Mouse (Mus musculus): Measurements from ENCODE around the gene Col1a1.

Col1a1 gene

DNA sequence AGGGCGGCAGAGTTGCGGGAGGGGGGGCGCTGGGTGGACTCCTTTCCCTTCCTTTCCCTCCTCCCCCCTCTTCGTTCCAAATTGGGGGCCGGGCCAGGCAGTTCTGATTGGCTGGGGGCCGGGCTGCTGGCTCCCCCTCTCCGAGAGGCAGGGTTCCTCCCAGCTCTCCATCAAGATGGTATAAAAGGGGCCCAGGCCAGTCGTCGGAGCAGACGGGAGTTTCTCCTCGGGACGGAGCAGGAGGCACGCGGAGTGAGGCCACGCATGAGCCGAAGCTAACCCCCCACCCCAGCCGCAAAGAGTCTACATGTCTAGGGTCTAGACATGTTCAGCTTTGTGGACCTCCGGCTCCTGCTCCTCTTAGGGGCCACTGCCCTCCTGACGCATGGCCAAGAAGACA lies at the start of gene Col1a1:
Col1a1 (plus strand) TSS at position 180 of the 400 bp plus-strand sequence.
- DNase-seq (ENCODE audit: low spot score), result peak; percentile 68

DNA sequence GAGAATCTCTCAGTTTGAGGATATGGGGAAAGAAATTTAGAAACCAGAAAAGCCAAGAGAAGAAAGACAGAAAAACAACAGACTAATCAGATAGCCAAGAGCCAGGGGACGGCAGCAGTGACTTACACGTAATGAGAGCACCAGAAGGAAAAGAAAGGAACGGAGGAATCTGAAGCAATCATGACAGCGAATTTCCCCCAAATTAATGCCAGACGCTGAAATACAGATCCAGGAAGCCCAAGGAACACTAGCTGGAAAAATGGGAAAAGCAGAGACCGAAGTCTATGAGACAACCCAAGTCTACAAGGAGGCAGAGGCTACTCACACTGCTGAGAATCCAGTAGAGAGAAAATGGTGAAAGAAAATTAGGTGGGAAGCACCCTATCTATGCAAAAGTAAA lies 44.9 kb upstream of the Col1a1 start:
- DNase-seq (ENCODE audit: low spot score), result no peak

DNA sequence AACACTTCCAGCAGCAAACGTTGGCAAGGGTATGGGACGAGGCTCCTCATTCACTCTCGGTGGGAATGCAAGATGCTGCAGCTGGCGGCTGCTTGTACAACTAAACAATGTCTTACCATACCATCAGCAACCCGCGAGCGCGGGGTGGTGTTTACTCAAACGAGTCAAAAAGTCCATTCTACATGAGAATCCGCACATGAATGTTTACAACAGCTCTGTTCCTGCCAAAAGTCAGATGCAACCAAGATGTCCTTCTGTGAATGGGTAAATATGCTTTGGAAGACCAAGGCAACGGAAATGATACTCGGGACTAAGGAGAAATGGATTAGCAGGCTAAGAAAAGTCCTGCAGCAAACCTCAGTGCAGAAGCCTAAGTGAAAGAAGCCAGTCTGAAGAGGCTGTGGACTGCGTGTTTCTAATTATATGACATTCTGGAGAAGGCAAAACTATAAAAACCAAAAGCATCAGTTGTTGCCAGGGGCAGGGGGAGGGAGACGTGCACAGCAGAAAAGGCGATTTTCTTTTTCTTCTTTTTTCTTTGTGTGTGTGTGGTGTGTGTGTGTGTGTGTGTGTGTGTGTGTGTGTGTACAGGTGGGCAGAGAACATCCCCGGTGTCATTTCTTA lies 39.2 kb upstream of the Col1a1 start:
- DNase-seq (ENCODE audit: low spot score), result no peak

DNA sequence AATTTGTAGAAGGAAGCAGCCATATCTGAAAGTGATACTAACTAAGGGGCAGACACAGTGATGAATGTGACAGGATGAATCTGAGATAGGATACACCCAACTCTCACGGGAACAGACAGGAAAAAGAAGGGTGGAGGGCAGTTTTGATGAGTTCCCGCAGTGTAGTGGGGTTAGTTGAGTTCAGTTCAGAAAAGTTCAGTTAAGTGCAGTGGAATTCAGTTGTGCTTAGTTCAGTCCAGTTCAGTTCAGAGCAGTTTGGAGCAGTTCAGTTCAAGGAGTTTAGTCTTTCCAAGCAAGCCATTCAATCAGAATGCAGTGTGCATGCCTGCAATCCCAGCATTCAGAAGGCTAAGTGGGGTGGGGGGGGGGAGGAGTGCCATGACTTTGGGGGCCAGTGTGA lies 34.8 kb upstream of the Col1a1 start:
- no peak for DNase-seq (ENCODE audit: low spot score)

DNA sequence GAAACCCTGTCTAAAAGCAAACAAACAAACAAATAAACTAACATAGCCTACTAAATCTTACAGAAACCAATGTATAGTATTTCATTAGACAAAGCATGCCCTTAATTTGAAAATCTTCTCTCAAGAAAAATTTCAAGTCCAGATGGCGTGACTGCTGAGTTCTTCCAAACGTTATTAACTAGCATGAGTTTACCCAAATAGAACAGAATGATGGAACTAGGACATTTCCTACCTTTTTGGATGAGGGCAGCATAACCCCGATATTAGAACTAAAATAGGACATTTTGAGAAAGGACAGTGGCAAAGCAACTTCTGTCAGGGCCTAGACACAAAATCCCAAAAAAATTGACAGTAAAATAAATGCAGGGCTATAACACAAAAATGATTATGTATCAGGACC lies 31.7 kb upstream of the Col1a1 start:
- no peak for DNase-seq (ENCODE audit: low spot score)

DNA sequence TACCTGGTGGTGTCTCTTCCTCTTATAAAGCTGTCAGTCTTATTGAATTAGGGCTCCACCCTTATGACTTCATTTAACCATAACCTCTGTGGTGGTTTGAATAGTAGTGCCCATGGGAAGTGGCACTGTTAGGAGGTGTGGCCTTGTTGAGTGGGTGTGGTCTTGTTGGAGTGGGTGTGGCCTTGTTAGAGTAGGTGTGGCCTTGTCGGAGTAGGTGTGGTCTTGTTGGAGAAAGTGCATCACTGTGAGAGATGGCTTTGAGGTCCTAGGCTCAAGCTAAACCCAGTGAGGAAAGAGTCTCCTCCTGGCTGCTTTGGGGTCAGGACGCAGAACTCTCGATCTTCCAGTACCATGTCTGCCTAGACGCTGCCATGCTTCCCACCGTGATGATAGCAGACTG lies 25.1 kb upstream of the Col1a1 start:
- no peak for DNase-seq (ENCODE audit: low spot score)

DNA sequence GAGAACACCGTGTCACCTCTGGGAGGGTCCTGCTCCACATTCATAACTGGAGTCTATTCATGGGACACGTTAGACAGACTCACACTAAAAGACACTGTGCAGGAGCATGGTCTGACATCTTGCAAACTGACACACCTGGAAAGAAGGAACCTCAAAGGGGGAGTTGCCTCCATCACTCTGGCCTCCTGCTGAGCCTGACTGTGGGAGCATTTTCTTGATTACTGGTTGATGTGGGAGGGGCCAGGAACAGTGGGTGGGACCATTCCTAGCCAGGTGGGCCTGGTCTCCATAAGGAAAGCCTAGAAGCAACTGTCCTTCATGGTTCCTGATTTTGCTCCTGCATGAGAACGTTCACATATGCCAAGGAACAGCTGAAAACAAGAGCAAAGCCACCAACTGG lies 23.5 kb upstream of the Col1a1 start:
- no peak for DNase-seq (ENCODE audit: low spot score)

DNA sequence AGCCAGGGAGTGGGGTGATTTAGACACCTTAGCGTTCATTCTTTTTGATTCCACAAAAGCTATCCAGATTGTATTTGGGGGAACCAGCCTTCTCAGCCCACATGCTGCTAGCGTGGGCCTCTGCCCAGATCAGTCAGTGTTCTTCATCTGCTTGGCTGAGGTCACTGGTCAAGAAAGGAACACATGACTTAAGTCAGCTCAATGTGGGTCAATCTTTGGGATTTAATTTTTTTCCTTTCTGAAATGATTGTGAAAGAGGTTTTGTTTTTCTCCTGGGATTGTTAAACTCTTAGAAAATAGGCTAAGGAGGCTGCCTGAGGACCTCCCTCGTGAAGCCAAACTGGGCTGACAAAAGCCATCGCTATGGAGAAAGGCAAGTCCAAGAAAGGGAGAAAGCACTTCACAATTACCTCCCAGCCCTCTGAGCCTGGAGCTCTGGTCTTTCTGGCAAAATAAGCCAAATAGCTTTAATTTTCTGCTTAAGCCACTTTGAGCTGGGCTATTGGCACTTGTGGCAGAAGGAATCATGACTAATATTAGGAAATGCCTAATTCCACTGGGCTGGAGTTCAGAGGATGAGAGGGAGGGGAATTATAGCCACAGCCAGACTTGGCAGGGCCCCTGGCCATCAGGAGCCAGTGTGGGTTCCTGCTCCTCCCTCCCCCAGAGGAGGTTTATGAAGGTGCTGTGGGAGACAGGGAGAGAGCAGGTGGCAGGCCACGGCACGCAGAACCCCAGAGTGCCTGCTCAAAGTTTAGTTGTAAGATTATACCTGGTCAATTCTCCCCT lies 22.5 kb upstream of the Col1a1 start:
- no peak for DNase-seq (ENCODE audit: low spot score)

DNA sequence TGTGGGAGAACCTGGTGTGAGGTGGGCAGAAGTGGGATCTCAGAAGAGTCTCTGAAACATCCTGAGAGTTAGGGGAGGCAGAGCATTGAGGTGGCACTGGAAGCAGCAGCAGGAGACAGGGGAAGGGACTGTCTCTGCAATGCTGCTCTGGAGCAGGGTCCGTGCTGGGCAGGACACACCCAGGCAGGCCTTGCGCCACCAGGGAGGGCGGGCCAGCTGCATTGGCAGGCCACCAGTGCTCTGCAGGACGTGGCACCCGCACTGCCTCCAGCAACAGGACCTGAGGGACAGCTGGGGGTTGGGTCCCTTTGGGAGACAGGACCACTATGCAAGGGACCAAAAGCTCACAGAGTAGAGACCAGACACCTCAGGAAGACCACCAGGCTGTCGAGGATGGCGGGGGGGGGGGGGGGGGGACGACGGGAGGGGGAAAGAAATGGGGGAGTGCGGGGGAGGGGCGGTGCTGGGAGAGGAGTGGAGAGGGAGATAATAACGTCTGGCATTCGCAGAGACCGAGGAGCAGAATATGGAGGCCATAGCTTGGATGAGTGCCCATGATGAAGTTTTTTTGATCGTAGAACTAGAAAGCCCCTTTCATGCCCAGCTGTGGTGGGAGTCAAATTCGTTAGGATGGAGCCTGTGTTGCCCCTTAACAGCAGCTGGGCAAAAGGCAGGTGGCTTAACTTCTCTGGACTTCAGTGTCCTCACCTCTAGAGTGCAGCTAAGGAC lies 20.2 kb upstream of the Col1a1 start:
- no peak for DNase-seq (ENCODE audit: low spot score)

DNA sequence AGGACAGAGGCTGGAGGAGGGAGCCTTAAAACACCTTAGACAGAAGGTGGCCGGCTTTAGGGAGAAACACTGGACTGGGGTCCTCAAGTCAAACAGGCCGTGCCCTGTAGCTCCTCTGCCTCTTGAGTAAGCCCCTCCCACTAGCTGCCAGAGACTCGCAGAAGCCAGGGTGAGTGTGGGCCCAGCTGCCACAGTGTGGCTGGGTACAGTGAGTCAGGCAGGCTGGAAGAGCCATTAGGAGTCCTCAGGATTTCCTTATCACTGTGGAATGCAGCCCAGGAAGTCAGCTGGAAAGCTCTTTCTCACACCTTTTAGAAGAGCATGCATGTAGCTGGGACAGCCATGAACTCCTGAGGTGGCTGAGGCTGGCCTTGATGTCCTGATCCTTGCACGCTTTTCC lies 19.5 kb upstream of the Col1a1 start:
- no peak for DNase-seq (ENCODE audit: low spot score)

DNA sequence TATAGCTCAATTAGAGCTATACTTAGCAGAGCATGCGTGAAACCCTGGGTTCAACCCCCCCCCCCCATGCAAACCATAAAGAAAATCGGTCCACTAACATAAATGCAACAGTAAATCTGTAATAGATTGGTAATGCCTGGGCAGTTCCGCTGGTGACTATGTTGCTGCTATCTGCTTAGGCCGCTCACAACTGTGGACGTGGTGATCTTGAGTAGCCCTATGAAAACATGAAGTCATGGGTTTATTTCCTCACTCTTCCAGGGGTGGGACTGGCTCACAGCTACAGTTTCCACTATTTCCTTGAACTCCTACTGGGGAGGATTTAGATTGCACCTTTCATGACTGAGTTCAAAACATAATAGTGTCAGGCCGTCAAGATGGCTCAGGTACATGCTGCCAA lies 18.3 kb upstream of the Col1a1 start:
- DNase-seq (ENCODE audit: low spot score), result no peak

DNA sequence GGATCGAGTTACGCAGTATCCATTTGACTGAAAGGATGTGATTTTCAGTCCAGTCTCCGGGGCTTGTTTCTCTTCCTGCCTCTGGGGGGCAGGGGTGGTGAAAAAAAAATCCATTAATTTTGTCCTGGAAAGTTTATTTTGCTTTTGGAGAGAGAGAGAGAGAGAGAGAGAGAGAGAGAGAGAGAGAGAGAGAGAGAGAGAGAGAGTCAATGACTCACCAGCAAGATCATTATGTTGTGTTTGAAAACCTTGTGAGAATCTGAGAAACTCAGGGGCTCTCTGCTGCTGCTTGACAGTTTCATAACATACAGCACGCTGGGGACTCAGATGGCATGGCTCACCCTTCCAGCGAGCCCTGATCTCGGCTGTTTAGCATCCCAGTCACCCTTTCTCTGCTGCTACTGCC lies 15.0 kb upstream of the Col1a1 start:
- DNase-seq (ENCODE audit: low spot score), result no peak

DNA sequence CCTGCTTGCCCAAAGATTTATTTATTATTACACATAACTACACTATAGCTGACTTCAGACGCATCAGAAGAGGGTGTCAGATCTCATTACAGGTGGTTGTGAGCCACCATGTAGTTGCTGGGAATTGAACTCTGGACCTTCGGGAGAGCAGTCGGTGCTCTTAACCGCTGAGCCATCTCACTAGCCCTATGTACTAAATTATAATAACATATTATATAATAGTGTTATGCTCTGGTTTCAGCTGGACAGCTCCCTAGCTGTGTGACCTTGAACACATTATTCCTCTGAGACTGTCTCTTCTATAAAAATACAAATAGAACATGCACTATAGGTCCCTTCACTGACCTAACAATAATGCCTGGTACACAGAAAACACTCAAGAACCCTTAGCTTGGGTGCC lies 11.0 kb upstream of the Col1a1 start:
- DNase-seq (ENCODE audit: low spot score), result no peak

DNA sequence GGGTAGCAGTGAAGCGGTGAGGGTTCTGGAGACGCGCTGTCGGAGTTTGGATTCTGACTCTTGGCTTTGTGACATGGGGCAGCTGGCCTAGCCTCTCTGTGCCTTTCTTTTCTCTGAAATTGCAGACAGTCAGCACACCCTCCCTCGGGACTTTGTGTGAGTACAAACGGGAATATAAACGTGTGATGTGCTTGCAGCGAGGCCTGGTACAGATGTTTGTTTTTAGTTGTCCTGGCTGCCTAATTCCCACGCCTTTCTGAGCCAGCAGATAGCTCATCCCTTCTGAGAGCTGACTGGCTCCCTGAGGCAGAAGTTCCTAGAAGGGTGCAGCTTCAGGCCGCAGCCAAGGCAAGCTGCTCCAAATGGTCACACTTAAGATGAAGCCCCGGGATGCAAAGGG lies 9.6 kb upstream of the Col1a1 start:
- DNase-seq (ENCODE audit: low spot score), result no peak

DNA sequence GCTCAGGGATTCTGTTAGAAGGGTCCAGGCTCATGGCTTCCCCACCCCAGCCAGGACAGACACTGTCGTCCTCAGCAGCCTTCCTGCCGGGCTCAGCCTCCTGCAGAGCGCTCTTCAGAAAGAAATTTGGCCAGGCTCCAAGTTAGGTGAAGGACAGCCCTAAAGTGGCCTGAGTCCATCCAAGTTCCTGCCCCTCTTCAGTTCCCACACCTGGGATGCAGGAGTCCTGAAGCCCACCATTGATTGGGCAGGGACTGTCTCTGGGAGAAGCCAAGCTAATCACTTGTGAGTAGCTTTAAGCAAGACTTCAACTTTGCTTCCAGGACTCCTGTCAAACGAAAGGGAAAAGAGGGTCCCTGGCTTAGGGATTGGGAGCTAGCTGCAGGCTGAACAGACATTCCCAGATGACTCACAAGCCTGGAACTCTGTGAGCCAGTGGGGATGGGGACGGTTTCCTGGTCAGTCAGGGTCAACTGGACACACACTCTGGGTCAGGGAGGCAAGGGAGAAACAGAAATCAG lies 8.2 kb upstream of the Col1a1 start:
- no peak for DNase-seq (ENCODE audit: low spot score)

DNA sequence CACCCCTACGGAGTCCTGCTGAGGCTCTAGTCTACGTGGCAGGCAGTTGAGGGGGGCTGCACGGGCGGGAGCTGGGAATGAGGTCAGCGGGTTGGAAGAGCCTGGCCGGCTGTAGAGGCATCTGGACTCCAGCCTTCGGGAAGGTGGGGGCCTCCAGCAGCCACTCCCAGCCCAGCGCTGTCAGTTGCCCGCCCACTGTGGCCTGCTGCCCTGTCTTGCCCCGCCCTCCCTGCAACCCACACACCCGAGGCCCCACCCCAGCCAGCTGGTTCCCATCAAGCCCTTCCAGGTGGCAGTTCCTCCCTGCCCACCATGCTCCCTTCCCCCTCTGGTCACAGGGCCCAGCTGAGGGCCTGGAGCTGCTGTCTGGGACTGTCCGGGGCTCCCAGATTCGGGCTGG lies 7.2 kb upstream of the Col1a1 start:
- DNase-seq (ENCODE audit: low spot score), result peak; percentile 88

DNA sequence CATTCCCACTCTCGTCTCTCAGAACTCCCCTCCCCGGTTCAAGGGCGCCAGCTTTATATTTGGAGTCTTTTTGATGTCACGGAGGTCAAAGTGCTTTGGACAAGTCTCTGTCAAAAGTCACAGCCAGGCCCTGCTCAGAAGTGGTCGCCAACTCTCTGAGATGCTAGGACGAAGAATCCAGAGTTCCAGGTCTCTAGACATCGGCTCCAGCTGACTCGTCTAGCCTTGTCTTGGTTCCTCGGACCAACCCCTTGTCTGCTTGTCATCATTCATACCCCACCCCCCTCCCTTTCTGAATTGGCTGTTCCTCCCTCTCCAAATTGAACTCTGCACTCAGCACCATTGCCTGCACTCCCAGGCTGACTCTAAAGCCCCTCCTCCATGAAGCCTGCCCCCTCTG lies 6.4 kb upstream of the Col1a1 start:
- no peak for DNase-seq (ENCODE audit: low spot score)

DNA sequence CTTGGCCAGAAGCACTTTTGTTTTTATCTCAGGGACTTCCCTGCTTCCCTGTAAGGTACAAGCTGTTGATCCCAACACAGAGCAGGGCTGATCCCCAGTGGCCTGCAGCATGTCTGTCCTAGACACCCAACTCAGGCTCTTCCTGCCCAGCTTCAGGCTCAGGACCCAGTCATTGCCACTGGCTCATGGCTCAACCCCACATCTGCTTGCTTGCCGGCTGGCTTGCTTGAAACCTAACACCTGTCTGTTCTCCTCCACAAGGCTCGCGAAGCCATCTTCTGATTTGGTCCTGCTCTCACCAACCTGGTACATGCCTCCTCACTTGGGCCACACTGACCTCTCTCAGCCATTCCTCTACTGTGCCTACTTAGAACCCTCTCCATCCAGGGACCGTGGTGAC lies 5.9 kb upstream of the Col1a1 start:
- no peak for DNase-seq (ENCODE audit: low spot score)

DNA sequence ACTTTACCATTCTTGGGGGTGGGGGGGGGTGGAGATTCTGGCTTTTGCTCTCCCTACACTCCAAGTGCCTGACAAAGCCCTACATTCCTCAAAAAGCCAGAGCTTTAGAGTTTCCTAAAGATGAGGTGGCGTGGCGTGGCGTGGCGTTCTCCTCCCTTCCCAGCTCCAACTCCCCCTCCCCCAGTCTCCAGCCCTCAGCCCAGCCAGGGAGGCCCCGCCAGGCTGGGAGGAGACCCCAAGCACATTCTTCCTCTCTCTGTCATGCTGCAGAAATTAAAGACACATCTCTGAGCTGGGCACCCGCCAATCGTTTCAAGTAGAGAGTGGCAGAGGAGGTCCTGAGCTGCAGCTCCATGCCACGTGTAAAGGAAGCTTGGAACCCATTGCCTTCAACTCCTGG lies 2.4 kb upstream of the Col1a1 start:
- no peak for DNase-seq (ENCODE audit: low spot score)

DNA sequence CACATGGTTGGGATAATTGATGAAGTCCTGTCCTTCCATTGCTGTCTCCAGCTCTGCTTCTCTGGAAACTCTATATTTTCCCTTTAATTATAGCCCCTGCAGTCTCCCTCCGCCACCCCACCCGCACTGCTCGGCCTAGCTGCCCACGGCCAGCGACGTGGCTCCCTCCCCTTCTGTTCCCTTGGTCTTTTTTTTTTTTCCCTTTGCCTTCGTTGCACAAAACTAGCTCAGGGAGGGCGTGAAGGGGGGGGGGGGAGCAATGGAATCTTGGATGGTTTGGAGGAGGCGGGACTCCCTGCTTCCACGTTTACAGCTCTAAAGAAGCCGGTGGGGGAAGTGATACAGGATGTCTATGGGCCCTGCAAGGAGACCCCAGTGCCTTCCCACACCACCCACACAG lies 1.5 kb upstream of the Col1a1 start:
- no peak for DNase-seq (ENCODE audit: low spot score)

DNA sequence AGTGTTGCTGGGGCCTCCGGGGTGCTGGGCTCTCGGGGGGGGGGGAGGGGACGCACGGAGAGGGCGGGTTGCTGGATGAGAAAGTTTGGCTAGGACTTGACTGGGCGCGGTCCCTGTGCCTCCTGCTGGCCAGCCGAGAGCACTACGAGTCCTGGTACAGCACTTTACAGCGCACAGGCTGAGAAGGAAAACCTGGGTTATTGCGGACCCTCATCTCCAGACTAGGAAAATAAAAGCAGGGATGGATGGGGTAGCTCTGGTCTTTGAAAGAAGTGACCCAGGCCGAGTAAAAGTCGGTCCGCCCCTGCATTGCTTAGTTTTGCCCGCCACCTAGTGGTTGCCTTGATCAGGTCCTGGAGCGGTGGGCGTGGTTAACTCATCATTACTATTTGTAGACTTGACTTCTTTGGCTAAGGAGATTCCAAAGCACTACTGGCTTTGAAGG lies 849 bp downstream of the Col1a1 start:
- peak; percentile 89 for DNase-seq (ENCODE audit: low spot score)

DNA sequence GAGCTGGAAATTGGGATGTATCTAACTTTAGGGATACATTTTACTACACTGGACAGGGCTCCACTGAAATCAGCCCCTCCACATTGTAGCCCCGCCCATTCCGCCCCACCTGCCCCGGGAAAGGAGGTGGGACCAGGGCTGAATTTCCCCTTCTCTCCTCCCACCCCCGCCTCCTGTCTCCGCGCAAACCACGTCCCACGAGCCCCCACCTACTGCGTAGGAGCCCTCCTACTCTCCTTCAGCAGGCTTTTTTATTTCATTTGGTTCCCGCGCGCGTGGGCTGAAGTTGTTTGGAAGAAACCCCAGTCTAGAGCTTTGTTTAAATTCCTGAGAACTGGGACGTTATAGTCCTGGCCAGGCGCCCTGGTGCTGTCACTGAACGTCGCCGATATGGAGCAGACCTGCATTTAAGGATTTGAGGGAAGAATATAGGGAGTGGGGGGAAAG lies 1.3 kb downstream of the Col1a1 start:
- no peak for DNase-seq (ENCODE audit: low spot score)

DNA sequence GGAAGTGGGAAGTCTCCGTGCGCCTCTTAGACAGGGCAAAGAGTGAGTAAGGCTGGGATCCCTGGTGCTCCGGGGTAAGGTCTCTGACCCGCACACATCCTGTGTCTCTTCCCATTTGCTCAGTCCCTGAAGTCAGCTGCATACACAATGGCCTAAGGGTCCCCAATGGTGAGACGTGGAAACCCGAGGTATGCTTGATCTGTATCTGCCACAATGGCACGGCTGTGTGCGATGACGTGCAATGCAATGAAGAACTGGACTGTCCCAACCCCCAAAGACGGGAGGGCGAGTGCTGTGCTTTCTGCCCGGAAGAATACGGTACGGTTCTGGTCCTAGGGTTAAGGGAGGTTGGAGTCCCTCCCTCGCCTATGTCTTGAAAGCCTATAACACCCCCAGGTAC lies 1.8 kb downstream of the Col1a1 start:
- DNase-seq (ENCODE audit: low spot score), result no peak
